Mouse (Mus musculus): ENCODE results near the gene Parva.
A peak's percentile ranks its signal among the peaks of the same experiment; 100 is the strongest.

Gene Parva

DNA sequence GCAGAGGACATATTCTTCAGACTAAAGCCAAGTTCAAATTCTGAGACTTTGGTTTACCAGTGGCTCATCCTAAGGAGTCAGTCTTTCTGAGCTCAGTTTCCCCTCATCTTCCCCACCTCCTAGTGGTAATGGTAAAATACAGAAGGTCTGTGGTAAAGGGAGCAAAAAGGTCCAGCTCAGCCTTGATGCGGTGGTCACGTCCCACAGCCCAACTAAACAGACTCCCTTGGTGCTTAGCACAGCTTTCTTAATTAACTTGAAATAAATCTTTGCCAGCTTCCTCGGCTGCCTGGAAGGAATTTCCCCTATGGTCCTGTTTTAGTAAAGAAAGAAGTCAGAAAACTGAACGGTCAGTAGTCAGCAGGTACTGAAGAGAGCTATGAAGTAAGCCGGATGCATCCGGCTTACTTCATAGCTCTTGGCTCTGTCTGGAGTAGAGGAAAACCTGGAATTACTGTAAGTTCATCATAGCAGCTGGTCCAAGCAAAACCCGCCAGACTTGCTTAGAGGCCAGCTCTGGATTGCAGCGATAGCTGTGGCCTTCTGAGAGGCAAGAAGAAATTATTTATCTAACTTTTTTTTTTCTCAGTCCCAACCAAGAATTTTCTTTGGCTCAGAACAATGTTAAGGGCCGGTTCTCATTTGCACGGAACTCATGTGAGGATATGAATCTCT, 176.3 kb downstream of the Parva start:
- no peak for DNase-seq (ENCODE audit: low spot score)

DNA sequence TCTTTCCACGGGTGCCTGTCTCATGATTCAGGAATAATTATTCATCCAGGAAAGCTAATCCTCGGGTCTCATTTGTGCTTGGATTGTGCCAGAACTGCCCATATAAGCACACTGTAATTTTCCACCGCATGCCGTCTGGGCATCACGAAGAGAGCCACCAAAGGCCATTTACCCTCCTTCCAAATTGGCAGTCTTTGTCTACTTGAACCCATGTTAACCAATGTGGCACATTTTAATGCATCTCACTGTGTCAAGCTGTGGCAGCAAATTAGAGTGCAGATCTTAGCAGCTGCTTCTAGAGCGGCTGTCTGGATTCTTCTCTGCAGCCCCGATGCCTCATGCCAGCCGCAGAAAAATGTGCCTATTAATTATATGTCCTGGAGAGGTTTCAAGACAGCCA, 176.9 kb downstream of the Parva start:
- DNase-seq (ENCODE audit: low spot score) = no peak

DNA sequence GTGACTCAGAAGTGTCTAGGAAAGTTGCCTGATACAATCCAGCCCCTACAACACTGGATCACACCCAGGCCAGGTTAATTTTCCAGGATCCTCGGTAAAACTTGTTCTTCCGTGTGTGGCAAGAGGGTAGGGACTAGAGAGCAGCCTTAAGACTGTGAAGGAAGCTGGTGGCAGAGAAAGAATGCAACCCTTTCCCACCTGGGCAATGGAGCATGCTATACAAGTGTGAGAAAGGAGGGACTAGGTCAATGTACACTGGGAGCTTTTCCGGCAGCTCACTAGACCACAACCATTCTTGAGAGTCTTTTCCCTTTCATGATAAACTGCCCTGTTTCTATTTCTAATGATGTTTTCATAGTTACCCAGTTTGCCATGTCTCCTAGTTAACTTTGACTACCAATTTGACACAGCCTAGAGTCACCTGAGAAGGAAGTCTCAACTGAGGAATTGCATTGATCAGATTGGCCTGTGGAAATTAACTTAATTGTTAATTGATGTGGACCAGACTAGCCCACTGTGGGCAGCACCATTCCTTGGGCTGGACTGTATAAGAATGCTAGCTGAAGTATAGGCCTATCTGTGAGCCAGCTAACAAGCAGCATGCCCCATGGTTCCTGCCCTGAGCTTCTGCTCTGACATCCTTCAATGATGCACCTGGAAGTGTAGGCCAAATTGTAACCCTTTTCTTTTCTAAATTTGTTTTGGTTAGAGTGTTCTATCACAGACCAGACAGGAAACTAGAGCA, 186.9 kb downstream of the Parva start:
- DNase-seq (ENCODE audit: low spot score) = no peak

DNA sequence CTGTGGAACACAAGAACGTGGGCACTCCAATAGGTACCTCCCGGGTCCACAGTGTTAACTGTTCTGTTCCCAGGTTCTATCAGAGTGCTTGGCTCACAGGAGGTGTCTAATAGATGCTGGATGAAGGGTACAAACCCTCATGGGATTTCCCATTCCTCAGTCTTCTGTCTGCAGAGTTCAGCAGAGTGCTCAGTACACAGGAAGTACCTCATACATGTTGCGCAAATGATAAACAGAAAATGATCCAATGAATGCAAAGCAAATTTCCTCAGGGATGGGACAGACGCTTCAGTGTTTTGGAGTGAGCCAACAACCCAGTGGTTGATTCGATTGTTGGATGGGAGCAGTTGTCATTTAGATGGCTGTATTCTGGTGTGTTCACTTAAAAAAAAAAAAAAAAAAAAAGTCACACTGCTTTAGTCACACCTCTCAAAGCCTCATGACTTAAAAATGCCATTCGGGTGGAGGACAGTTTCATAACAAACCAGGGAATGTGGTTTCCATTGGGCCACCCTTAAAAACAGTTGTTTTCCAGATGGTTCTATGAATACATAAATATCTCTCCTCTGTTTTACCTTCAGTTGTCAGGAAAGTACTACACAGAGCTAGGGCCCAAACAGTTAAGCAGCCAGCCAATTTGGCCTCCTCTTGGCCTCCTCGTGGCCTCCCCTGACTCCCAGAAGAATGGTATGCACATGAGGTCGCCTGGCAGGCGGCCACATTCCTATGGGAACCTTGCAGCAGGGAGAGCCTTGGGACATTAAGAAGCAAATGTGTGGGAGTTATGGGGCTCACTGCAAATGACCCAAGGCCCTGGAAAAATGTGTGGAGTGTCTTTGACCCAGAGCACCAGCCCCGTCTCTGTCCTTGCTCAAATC, 187.7 kb downstream of the Parva start:
- DNase-seq (ENCODE audit: low spot score) = peak; percentile 52

DNA sequence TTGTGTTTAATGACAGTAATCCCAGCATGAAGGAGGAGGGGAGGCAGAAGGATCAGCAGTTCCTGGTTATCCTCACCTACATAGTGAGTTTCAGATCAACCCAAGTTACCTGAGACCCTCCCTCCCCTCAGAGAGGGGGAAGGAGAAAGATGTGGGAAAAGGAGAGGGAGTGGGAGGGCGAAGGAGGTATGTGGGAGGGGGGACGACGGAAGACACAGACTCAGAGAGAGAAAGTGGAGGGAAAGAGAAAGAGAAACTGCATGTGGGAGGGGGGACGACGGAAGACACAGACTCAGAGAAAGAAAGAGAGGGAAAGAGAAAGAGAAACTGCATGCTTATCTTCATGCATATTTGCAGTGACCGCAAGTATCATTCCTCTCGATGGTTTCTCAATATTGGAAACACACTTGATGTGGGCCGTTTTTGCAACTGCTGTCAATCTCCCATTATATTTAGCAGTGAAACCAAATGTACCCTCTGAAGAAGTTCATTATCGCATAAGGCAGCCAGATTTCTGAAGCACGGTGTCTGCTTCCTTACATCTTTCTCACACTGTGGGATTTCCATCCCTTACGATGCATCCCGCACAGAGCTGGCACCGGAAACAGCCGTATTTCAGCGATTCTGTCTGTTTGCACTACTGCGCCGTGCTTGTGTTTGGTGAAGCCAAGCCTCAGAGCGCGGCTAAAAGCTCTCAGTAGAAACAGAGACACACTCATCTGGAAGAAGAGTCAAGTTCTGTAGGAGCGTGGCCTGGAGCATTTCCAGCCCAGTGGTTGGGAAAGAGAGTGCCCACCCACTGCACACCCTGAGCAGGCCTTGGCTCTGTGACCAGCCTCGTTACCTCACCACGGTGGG, 193.2 kb downstream of the Parva start:
- peak; percentile 27 for DNase-seq (ENCODE audit: low spot score)

DNA sequence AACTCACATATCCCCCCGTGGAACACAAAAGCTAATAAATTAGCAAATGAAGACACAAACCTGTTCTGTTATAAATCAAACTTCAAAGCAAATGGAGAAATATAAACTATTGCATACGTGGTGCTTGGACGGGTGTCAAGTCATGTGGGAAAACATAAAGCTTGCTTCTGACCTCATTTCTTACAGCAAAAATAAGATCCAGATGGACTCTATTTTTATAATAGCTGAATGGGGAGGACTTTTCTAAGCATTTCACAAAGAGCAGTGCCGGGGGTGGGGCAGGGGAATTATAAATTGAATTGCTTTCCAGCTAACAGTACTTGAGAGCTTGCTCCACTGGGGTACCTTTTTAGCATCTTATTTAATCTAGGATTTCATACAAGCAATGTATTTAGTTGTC, 200.2 kb downstream of the Parva start:
- DNase-seq (ENCODE audit: low spot score) = no peak

DNA sequence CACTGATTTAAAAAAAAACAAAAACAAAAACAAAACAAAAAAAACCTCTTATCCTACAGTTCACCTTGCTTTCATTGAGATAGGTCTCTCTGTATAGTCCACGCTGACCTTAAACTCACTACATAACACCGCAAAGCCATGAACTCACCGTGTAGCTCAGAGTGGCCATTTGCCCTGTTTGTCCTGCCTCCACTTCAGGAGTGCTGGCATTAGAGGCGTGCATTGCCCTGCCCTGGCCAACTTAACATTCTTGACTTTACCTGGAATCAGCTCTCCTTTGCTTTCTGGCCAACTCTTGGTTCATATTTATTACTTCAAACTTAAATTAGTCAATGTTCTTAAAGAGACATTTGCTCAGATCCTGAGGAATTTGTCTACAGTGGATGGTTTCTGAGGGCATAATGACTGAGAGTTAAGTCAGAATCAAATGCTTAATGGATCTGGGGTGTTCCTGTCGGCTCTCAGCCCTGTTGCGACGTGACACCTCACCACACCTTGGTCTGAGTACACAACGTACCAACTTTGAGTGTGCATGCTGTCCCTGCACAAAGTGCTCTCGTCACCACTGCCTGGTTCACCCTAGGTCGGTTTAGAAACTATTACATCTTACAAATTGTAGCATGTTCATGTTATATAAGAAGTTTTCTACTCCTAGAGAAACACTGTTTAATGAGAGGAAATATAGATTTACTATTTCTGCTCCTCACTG, 207.4 kb downstream of the Parva start:
- no peak for DNase-seq (ENCODE audit: low spot score)

DNA sequence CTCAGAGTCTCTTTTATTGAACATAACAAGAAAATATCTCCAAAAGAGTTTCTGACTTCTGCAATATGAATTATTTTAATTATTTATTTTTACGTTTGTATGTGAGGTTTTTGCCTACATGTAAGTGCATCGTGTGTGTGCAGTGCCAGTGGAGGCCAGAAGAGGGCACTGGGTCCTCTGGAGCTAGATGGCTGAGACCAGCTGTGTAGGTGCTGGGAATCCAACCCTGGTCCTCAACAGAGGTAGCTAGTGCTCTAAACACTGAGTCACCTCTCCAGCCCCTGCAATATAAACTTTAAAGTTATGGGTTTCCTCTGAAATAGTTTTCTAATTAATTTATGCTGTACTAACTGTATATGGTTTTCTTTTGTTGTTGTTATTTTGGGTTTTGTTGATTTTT, 208.6 kb downstream of the Parva start:
- DNase-seq (ENCODE audit: low spot score) = no peak

All from ovary, postnatal 14 days (tissue).